Mouse (Mus musculus) midbrain, postnatal 0 days (tissue): Measurements from ENCODE around the gene Fstl1. TPM values are rescaled to one million over a fixed set of nuclear protein-coding genes. Genes with fewer than 3 reads are reported as not detected.

Experiments
- ATAC-seq: fragments of 200-750 bp; cut with Nextera tagmentation; 2 replicates; pipeline ENCODE4 v1.8.0; 2017; ENCODE audit warnings: moderate number of reproducible peaks, mild to moderate bottlenecking, moderate TSS enrichment, moderate library complexity; ENCODE audit not compliant: low FRiP score
- DNase-seq: peaks from one replicate; pipeline ENCODE4 v3.0.0-alpha.2; 2015; ENCODE audit warnings: low spot score
- H3K27ac ChIP-seq: fragments of 300-500 bp; sonication (generic); 2 replicates; pipeline ENCODE4 v1.5.1; 2014; ENCODE audit warnings: low read depth, mild to moderate bottlenecking, low read length, mixed read lengths
- H3K27me3 ChIP-seq: fragments of 300-500 bp; sonication (generic); 2 replicates; pipeline ENCODE4 v1.6.1; 2014; ENCODE audit warnings: low read length, control low read depth, mixed read lengths; ENCODE audit not compliant: insufficient read depth
- H3K36me3 ChIP-seq: fragments of 300-500 bp; sonication (generic); 2 replicates; pipeline ENCODE4 v1.6.1; 2014; ENCODE audit warnings: low read length, control low read depth, mixed read lengths; ENCODE audit not compliant: insufficient read depth
- H3K4me1 ChIP-seq: fragments of 300-500 bp; sonication (generic); 2 replicates; pipeline ENCODE4 v1.6.1; 2014; ENCODE audit warnings: mild to moderate bottlenecking, control low read depth, antibody characterized with exemption, low read length, mixed read lengths; ENCODE audit not compliant: insufficient read depth
- H3K4me2 ChIP-seq: fragments of 300-500 bp; sonication (generic); 2 replicates; pipeline ENCODE4 v1.6.1; 2014; ENCODE audit warnings: low read depth, mild to moderate bottlenecking, low read length, mixed read lengths; ENCODE audit not compliant: poor library complexity, severe bottlenecking
- H3K4me3 ChIP-seq: fragments of 300-500 bp; sonication (generic); 2 replicates; pipeline ENCODE4 v1.5.1; 2014; ENCODE audit warnings: low read depth, mild to moderate bottlenecking, low read length, moderate library complexity
- H3K9ac ChIP-seq: fragments of 300-500 bp; sonication (generic); replicated peaks from 2 replicates; pipeline ENCODE4 v1.6.1; 2014; ENCODE audit warnings: mild to moderate bottlenecking, low read length, moderate library complexity, mixed read lengths; ENCODE audit not compliant: poor library complexity, severe bottlenecking
- H3K9me3 ChIP-seq: fragments of 300-500 bp; sonication (generic); 2 replicates; pipeline ENCODE4 v1.6.1; 2016; ENCODE audit warnings: low read length, control low read depth
- CTCF ChIP-seq: IDR thresholded peaks from 2 replicates; pipeline ENCODE4 v1.5.1; 2016; ENCODE audit warnings: antibody characterized with exemption, mild to moderate bottlenecking
- WGBS: fragments of 180-500 bp; shearing (Covaris S2); extraction: QIAGEN DNeasy Blood & Tissue Kit; methylation state at CpG from one replicate; pipeline ENCODE4 v1.1.7; 2014; 5-methylcytosine and 5-hydroxymethylcytosine counted together
- polyA plus RNA-seq: library from polyadenylated mRNA; unstranded; fragments of >200 nt; fragmentation: Nextera tagmentation; extraction: Ambion mirVana; gene quantifications from 2 replicates; pipeline ENCODE4 v1.2.1, GENCODE M21; 2015
- total RNA-seq: library from RNA; depleted of rRNA; stranded (reverse); fragments of >200 nt; gene quantifications from 2 replicates; pipeline ENCODE4 v1.2.3, GENCODE M21; 2014

Gene Fstl1
- total and polyA plus RNA-seq, 2 experiments from 2014 or later, result 51.6 to 58.8 TPM

DNA sequence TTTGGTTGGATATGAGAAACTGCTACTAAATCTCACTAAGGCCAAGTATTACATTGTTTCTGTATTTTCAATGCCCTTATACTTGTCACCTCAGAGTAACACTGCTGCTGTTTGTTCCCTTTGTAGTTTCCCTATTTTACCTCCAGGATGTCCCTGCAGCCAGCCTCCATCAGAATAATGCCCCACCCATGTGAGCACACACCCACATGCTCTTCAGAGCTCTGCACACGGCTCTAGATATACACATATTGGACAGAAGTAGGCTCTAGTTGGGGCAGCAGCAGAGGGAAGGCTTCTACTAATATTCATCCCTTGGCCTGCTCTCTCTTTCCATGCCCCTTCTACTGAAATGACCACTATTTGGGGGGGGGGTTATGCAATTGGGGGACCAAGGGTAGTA lies 3.7 kb downstream of the Fstl1 start:
- no peaks in the 10 kb centered on the region for H3K9me3 ChIP-seq
- no peaks in the 10 kb centered on the region for H3K27me3 ChIP-seq
- no peak overlapping the region for H3K9ac ChIP-seq
- no peak overlapping the region for H3K4me2 ChIP-seq
- TF ChIP-seq CTCF, result no peak
- DNase-seq (no peak), ATAC-seq (no peak)
- no peaks in the 10 kb centered on the region for H3K36me3 ChIP-seq
- whole genome bisulfite sequencing, result 59% methylated on average over 1 of the region's 1 CpGs
- no peak overlapping the region for H3K4me3 ChIP-seq
- no peaks in the 10 kb centered on the region for H3K4me1 ChIP-seq
- H3K27ac ChIP-seq, result no peak overlapping the region

DNA sequence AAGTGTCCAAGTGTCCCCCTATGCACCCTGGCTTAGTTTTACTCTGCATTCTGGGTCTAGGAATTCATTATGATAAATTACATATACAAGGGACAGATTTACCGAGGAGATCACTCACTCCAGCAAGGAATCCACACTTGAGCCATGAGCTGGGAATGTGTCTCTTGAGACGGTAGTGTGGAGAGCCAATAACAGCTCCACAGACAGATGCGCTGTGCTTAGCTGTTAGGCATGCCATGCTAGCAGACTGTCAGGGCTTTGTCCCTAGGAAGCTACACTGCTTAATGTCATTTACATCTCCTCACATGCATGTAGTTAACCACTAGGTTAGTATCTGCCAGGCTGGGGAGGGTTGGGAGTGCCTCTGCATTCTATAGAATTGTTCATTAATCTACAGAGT lies 4.2 kb downstream of the Fstl1 start:
- DNase-seq (no peak), ATAC-seq (no peak)
- H3K4me2 ChIP-seq, result no peak overlapping the region
- no peaks in the 10 kb centered on the region for H3K27me3 ChIP-seq
- no peak for TF ChIP-seq CTCF
- no peaks in the 10 kb centered on the region for H3K9me3 ChIP-seq
- H3K9ac ChIP-seq, result no peak overlapping the region
- 58% methylated on average over 3 of the region's 3 CpGs for WGBS
- no peaks in the 10 kb centered on the region for H3K4me1 ChIP-seq
- no peaks in the 10 kb centered on the region for H3K36me3 ChIP-seq
- H3K27ac ChIP-seq, result no peak overlapping the region
- no peak overlapping the region for H3K4me3 ChIP-seq

DNA sequence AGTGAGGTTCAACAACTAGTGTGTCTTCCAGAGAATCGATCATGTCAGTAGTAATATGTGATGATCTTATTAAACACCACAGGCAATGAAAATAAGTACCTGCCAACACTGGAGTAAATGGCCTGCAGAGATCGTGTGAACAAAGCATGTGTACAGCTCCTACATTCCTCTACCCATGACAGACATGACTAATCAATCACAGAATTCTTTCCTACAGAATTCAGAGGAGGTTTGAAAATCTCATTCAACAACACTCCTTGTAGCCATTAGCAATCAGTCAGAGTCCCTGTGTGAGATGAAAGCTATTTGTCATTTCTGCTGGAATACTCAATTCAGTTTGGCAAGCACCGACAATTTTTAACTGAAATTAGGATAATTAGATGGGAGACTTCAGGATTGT lies 7.9 kb downstream of the Fstl1 start:
- Histone ChIP-seq H3K27ac (no peak overlapping the region), H3K9ac (no peak overlapping the region), H3K4me1 (peaks cover 11% of the 10 kb centered on the region), H3K36me3 (no peaks in the 10 kb centered on the region), H3K27me3 (no peaks in the 10 kb centered on the region), H3K4me3 (no peak overlapping the region), H3K9me3 (no peaks in the 10 kb centered on the region), H3K4me2 (no peak overlapping the region)
- no peak for TF ChIP-seq CTCF
- WGBS, result 69% methylated on average over 3 of the region's 3 CpGs
- ATAC-seq, result no peak
- no peak for DNase-seq

DNA sequence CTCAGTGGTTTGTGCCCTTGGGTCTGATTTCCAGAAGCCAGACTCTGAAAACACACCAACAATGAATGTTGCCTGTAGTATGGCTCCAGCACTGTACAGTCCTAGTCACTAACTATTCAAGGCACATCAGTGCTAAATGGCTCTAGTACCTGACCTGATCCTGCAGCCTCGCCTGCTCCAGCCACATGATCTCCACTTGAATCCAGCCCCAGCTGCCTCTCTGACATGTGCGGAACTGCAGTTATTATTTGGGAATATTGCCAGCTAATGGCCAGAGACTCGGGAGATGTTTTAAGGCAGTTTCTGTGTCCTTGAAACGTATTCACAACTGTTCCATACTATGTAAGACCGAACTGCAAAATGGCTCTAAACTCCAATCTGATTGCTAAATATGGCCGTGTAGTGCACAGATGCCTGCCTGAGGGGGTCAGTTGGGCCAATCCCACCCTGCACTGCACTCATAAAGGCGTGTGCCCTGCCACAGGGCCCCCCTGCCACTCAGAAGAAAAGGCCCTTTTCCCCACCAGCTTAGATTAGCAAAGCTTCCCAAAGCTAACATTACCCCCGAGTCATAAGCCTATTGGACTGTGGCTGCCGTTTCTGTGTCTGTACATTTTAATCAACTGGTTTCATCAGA lies 11.0 kb downstream of the Fstl1 start:
- H3K9ac ChIP-seq, result no peak overlapping the region; the same call in 1 of the 2 replicates
- H3K4me2 ChIP-seq, result no peak overlapping the region
- no peak overlapping the region for H3K4me3 ChIP-seq
- H3K9me3 ChIP-seq, result no peaks in the 10 kb centered on the region
- no peak for ATAC-seq
- no peak for DNase-seq
- TF ChIP-seq CTCF, result no peak
- peaks cover 11% of the 10 kb centered on the region for H3K4me1 ChIP-seq
- H3K36me3 ChIP-seq, result no peaks in the 10 kb centered on the region
- H3K27me3 ChIP-seq, result no peaks in the 10 kb centered on the region
- 26% methylated on average over 9 of the region's 9 CpGs for whole genome bisulfite sequencing
- no peak overlapping the region for H3K27ac ChIP-seq

DNA sequence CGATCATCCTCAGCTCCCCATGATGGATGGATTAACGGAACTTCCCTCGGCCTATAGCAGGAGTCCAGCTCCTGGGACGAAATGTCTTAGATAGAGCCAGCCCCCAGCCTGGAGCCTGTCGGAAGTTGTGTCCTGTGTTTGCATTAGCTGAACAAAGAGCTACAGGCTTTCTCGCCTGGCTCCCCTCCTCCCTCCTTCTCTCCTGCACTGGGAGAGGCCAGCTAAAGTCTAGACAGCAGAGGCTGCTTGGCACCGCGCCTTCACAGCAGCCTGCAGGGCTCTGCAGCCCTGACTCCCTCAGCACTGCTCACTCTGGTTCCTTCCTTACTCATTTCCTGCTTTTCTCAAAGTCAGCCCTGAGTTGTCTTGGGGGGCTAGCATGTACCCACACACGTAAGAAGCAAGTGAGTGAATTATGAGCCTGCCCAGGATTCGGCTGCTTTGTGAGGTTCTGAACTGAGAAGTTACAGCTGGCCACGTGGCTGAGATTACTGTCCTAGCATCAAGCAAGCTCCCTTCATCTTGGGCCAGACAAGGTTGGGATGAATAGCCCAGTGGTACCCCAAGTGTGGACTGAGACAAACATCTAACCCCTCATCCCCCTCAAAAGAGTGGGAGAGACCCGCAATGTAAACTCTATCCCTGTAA lies 11.8 kb downstream of the Fstl1 start:
- no peak for TF ChIP-seq CTCF
- DNase-seq (peak; percentile 90), ATAC-seq (peak; percentile 83)
- H3K9me3 ChIP-seq, result no peaks in the 10 kb centered on the region
- no peaks in the 10 kb centered on the region for H3K27me3 ChIP-seq
- peak overlapping the region; percentile 22; the same call in 1 of the 2 replicates for H3K4me2 ChIP-seq
- peaks cover 11% of the 10 kb centered on the region for H3K4me1 ChIP-seq
- WGBS, result 21% methylated on average over 12 of the region's 12 CpGs
- H3K4me3 ChIP-seq, result no peak overlapping the region
- no peak overlapping the region for H3K9ac ChIP-seq
- no peak overlapping the region for H3K27ac ChIP-seq
- H3K36me3 ChIP-seq, result no peaks in the 10 kb centered on the region

DNA sequence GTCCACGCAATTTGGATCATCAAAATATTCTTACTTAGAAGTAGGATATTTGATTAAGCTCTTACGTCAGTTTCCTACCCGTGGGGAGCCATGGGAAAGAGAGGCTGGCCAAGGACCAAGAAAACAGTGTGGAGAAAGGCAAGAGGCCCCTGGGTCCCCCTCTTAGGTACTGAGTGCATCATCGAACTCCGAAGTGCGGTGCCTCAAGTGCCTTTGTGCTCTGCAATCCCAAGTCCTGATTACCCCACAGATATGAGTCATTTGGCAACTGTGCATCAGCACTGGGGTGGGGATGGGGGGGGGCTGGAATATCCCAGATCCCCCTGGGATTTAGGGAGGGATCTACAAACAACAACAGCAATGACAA lies 12.3 kb downstream of the Fstl1 start:
- no peak for DNase-seq
- no peaks in the 10 kb centered on the region for H3K27me3 ChIP-seq
- ATAC-seq, result no peak
- H3K9me3 ChIP-seq, result no peaks in the 10 kb centered on the region
- H3K4me2 ChIP-seq, result no peak overlapping the region
- H3K9ac ChIP-seq, result no peak overlapping the region
- H3K27ac ChIP-seq, result no peak overlapping the region
- no peak for TF ChIP-seq CTCF
- peaks cover 11% of the 10 kb centered on the region for H3K4me1 ChIP-seq
- WGBS, result 59% methylated on average over 6 of the region's 6 CpGs
- no peak overlapping the region for H3K4me3 ChIP-seq
- no peaks in the 10 kb centered on the region for H3K36me3 ChIP-seq
